Mouse (Mus musculus) forebrain, embryonic 15.5 days (tissue): ENCODE data around the gene Iqgap2. TPM values are rescaled to one million over a fixed set of nuclear protein-coding genes. Genes with fewer than 3 reads are reported as not detected.

ENCODE experiments used
- polyA plus RNA-seq: library from polyadenylated mRNA; unstranded; fragments of >200 nt; fragmentation: Nextera tagmentation; extraction: Ambion mirVana; gene quantifications from 2 replicates; pipeline ENCODE4 v1.2.1, GENCODE M21; 2015

Gene Iqgap2
- polyA plus RNA-seq, 1 experiment from 2014 or later, result 5.2 TPM

Other genes starting within 250 kb of the Iqgap2 start
- gene F2rl2, start 195.1 kb downstream of the Iqgap2 start, polyA plus RNA-seq, result 0.26 and 0.32 TPM in 2 replicates
- 24.4 and 27.6 TPM in 2 replicates for gene Gm20075, start 189.5 kb upstream of the Iqgap2 start, polyA plus RNA-seq
- gene Gm17190, start 190.1 kb upstream of the Iqgap2 start, polyA plus RNA-seq, result not detected in 2 replicates
- gene Sv2c, start 240.7 kb upstream of the Iqgap2 start, polyA plus RNA-seq, result 3.0 and 3.3 TPM in 2 replicates